Mouse (Mus musculus) liver, adult 2 months (tissue): Measurements from ENCODE around the gene Pes1. TPM values are rescaled to one million over a fixed set of nuclear protein-coding genes. Genes with fewer than 3 reads are reported as not detected.
A peak's percentile ranks its signal among the peaks of the same experiment; 100 is the strongest.

ENCODE experiments used
- DNase-seq: peaks from one replicate; pipeline ENCODE4 v3.0.0-alpha.2; 2011; ENCODE audit warnings: low read depth, low spot score; ENCODE audit errors: extremely low read depth
- H3K27ac ChIP-seq: fragments of 200-500 bp; replicated peaks from 2 replicates; pipeline ENCODE4 v1.5.1; 2012; ENCODE audit warnings: low read depth, mild to moderate bottlenecking, control low read depth, inconsistent platforms, low read length; ENCODE audit not compliant: insufficient read depth
- H3K27me3 ChIP-seq: fragments of 200-500 bp; 2 replicates; pipeline ENCODE4 v1.6.1; 2012; ENCODE audit warnings: mild to moderate bottlenecking, moderate library complexity, low read length, inconsistent platforms; ENCODE audit not compliant: control insufficient read depth, insufficient read depth
- H3K36me3 ChIP-seq: fragments of 200-500 bp; 2 replicates; pipeline ENCODE4 v1.6.1; 2012; ENCODE audit warnings: low read length, inconsistent platforms; ENCODE audit not compliant: control insufficient read depth, insufficient read depth
- H3K4me1 ChIP-seq: fragments of 200-500 bp; 2 replicates; pipeline ENCODE4 v1.6.1; 2011; ENCODE audit warnings: low read length; ENCODE audit not compliant: control insufficient read depth, insufficient read depth
- H3K4me3 ChIP-seq: fragments of 200-500 bp; 2 replicates; pipeline ENCODE4 v1.5.1; 2011; ENCODE audit warnings: low read depth, mild to moderate bottlenecking, control low read depth, low read length, moderate library complexity; ENCODE audit not compliant: insufficient read depth
- H3K79me2 ChIP-seq: fragments of 200-500 bp; 2 replicates; pipeline ENCODE4 v1.6.1; 2012; ENCODE audit warnings: inconsistent platforms, mild to moderate bottlenecking, low read length, moderate library complexity; ENCODE audit not compliant: control insufficient read depth, insufficient read depth
- H3K9ac ChIP-seq: fragments of 200-500 bp; 2 replicates; pipeline ENCODE4 v1.6.1; 2012; ENCODE audit warnings: low read depth, mild to moderate bottlenecking, control low read depth, inconsistent platforms, low read length
- CTCF ChIP-seq: fragments of 200-500 bp; IDR thresholded peaks from 2 replicates; pipeline ENCODE4 v1.5.1; 2011; ENCODE audit warnings: low read depth, low read length, control low read depth
- POLR2A ChIP-seq: fragments of 200-500 bp; IDR thresholded peaks from 2 replicates; pipeline ENCODE4 v1.6.1; 2011; ENCODE audit warnings: low read length, control low read depth; ENCODE audit not compliant: insufficient read depth; ENCODE audit errors: extremely low read depth
- WGBS: fragments of 180-500 bp; shearing (Covaris S2); methylation state at CpG from one replicate; pipeline ENCODE4 v1.1.7; 2018; 5-methylcytosine and 5-hydroxymethylcytosine counted together
- polyA plus RNA-seq: library from polyadenylated mRNA; depleted of rRNA; stranded (reverse); fragments of >200 nt; gene quantifications from 2 replicates; pipeline ENCODE4 v1.2.3, GENCODE M21; 2012
- total RNA-seq: library from RNA; depleted of rRNA; stranded (reverse); fragments of >200 nt; gene quantifications from 2 replicates; pipeline ENCODE4 v1.2.3, GENCODE M21; 2014

Pes1 gene
- total and polyA plus RNA-seq, 2 experiments, result 20.8 to 22.2 TPM

DNA sequence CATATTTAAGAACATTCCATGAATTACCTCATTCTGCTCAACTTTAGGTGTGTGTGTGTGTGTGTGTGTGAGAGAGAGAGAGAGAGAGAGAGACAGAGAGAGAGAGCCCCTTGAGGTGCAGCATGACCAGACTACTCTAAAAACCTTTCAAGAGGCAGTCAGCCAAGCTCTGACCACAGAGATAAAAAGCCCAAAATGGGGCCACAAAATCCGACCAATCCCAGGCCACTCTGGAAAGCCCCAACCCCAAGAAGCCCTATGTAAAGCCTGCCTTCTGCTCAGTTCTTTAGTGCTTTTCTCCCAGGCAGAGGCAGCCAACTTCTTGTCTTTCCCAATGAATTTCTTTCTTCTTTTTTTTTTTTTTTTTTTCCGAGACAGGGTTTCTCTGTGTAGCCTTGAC, 2.9 kb upstream of the Pes1 start:
- DNase-seq, result no peak
- WGBS, result 56% methylated on average over 2 of the region's 2 CpGs
- peaks cover 12% of the 10 kb centered on the region; the same call in 1 of the 2 replicates for H3K79me2 ChIP-seq

DNA sequence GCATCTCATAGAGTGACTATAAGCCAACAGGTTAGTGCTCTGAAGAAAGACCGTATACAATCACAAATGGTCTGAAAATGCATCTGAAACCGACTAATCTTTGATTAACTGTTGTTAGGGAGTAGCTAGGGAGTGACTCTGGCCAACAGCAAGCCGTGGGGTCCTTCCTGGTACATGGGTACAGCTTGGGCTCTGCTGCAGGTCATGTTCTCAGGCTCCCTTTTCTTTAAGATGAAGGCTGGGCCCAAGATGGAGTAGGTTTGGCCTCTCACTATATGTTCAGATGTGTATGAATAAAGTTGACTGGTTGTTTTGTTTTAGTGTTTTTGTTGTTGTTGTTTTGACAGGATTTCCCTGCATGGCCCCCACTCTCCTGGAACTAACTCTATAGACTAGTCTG, 2.0 kb upstream of the Pes1 start:
- no peak for DNase-seq
- H3K27ac ChIP-seq, result no peak overlapping the region
- no peak overlapping the region for H3K9ac ChIP-seq
- H3K4me3 ChIP-seq, result no peak overlapping the region
- peaks cover 18% of the 10 kb centered on the region; the same call in 1 of the 2 replicates for H3K79me2 ChIP-seq
- H3K36me3 ChIP-seq, result no peaks in the 10 kb centered on the region
- TF ChIP-seq CTCF, result no peak
- no peak for TF ChIP-seq POLR2A
- H3K27me3 ChIP-seq, result no peaks in the 10 kb centered on the region
- WGBS, result 80% methylated on average over 3 of the region's 3 CpGs
- peaks cover 12% of the 10 kb centered on the region for H3K4me1 ChIP-seq

More for the DNA sequence above, 2.9 kb upstream of the Pes1 start:
- no peak overlapping the region for H3K9ac ChIP-seq
- H3K27me3 ChIP-seq, result no peaks in the 10 kb centered on the region
- no peak overlapping the region for H3K4me3 ChIP-seq
- H3K4me1 ChIP-seq, result peaks cover 12% of the 10 kb centered on the region
- H3K27ac ChIP-seq, result no peak overlapping the region
- H3K36me3 ChIP-seq, result no peaks in the 10 kb centered on the region
- TF ChIP-seq CTCF (no peak), POLR2A (no peak)

DNA sequence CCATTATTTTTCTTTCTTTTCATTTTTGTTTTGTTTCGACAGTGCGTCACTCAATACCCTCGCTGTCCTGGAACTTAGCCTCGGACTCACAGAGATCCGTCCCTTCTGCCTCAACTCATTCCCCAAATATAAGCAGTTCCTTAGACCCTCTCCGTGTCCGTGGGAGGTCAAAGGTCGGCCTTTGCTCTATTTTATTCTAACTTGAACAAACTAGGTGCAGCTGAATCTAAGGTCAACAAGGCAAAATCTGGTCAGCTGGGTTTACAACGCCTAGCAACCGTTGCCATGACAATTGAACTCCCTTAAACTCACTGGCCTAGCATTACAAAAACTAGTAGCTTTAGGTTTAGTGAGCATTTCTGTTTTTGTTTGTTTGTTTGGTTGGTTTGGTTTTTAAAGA, 620 bp upstream of the Pes1 start:
- Histone ChIP-seq H3K36me3 (peaks cover 2% of the 10 kb centered on the region; the same call in 1 of the 2 replicates), H3K9ac (peak overlapping the region; percentile 40; the same call in 1 of the 2 replicates), H3K4me1 (peaks cover 12% of the 10 kb centered on the region), H3K27me3 (no peaks in the 10 kb centered on the region), H3K27ac (peak overlapping the region; percentile 67), H3K79me2 (peaks cover 18% of the 10 kb centered on the region; the same call in 1 of the 2 replicates), H3K4me3 (peak overlapping the region; percentile 40)
- 63% methylated on average over 10 of the region's 10 CpGs for WGBS
- TF ChIP-seq CTCF, result no peak
- no peak for TF ChIP-seq POLR2A
- peak; percentile 85 for DNase-seq

DNA sequence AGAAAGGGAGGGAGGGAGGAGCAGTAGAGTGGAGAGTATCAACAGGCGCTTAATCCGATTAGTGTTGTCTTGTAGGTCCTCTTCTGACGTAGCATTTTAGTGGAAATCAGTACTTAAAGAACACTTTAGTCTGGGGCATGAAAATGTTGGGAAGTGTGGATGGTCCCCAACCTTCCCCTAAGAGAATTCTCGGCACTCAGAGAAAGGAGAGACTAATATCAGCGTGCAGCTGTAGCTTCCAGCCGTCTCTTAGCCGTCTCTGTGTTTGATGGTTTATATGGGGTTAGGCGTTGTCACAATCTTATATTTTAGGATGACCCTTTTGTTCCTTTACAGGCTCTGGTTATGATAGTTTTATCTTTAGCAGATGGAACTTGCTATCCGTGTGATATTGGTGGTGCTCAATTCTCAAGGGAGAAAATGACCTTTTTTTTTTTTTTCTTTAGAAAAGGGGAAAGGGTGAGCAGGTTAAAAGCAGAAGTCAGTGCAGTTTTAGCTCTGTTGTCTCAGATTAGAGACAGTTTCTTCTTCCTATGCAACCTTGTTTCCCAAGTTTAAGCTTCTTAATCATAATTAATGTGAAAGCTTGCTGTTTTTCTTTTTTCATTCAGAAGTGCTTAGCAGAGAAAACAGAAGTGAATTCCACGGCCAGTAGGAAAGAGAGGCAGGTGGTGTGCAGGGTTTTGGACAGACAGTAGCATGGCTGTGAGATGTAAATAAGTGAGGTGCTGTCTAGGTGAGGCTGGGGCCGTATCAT, 819 bp downstream of the Pes1 start:
- TF ChIP-seq POLR2A, result no peak
- no peak for TF ChIP-seq CTCF
- Histone ChIP-seq H3K9ac (peak overlapping the region; percentile 88), H3K27ac (no peak overlapping the region; the same call in 1 of the 2 replicates), H3K27me3 (no peaks in the 10 kb centered on the region), H3K4me3 (peak overlapping the region; percentile 92), H3K4me1 (peaks cover 12% of the 10 kb centered on the region), H3K36me3 (peaks cover 6% of the 10 kb centered on the region; the same call in 1 of the 2 replicates), H3K79me2 (peaks cover 18% of the 10 kb centered on the region; the same call in 1 of the 2 replicates)
- WGBS, result 11% methylated on average over 11 of the region's 11 CpGs
- no peak for DNase-seq

DNA sequence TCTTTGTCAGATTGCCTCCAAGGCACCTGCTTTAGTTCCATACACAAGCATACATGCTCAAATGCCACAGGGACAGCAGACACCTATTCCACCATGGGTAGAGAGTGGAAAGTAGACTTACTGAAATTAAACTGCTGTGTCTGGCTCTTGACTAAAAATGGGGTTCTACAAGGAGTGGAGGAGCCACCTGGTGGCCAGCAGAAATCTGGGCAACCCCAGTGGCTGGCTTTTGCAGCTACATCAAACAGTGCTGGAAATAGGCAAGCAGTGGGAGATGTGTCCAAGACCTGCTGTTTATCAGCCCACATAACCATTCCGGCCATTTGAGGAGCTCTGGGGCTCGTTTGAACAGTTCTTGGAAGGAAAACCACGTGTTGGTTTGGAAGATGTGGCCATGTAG, 6.1 kb downstream of the Pes1 start:
- no peak overlapping the region for H3K27ac ChIP-seq
- peaks cover 38% of the 10 kb centered on the region for H3K36me3 ChIP-seq
- H3K79me2 ChIP-seq, result peaks cover 12% of the 10 kb centered on the region; the same call in 1 of the 2 replicates
- WGBS, result 75% methylated on average over 3 of the region's 3 CpGs
- H3K4me1 ChIP-seq, result peaks cover 5% of the 10 kb centered on the region
- no peak overlapping the region for H3K4me3 ChIP-seq
- no peak for DNase-seq
- TF ChIP-seq POLR2A (no peak), CTCF (peak; percentile 50)
- H3K9ac ChIP-seq, result no peak overlapping the region
- no peaks in the 10 kb centered on the region for H3K27me3 ChIP-seq

DNA sequence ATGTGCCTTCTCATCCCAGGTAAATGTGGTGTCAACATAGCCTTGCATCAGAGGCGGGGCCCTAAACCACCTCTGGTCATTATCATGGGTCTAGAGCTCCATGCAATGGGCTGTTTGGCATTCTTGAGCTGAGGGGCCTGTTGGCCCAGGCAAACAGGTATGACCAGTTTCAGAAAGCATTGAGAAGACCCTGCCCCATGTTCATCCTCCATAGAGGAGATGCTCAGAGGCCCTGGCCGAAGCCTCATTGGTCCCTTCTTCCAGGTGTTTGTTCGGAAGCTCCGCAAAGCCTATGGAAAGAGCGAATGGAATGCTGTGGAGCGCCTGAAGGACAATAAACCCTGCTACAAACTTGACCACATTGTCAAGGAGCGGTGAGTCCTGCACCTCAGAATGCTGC, 6.6 kb downstream of the Pes1 start:
- H3K36me3 ChIP-seq, result peaks cover 39% of the 10 kb centered on the region
- H3K27me3 ChIP-seq, result no peaks in the 10 kb centered on the region
- WGBS, result 100% methylated on average over 7 of the region's 7 CpGs
- TF ChIP-seq CTCF, result no peak
- TF ChIP-seq POLR2A, result no peak
- DNase-seq, result no peak
- peaks cover 10% of the 10 kb centered on the region; the same call in 1 of the 2 replicates for H3K79me2 ChIP-seq
- H3K9ac ChIP-seq, result no peak overlapping the region
- H3K4me3 ChIP-seq, result no peak overlapping the region
- no peak overlapping the region for H3K27ac ChIP-seq
- H3K4me1 ChIP-seq, result 0 out of 2 replicates have a peak, but pooled peaks cover 2% of the 10 kb centered on the region
